Mouse (Mus musculus) limb, embryonic 14.5 days (tissue): ENCODE data around the gene Flg2. TPM values are rescaled to one million over a fixed set of nuclear protein-coding genes. Genes with fewer than 3 reads are reported as not detected.

ENCODE experiments used
- ATAC-seq: fragments of 200-750 bp; cut with Nextera tagmentation; 2 replicates; pipeline ENCODE4 v1.8.0; 2017; ENCODE audit warnings: low read depth, moderate number of reproducible peaks, moderate TSS enrichment; ENCODE audit not compliant: low FRiP score
- DNase-seq: peaks from one replicate; pipeline ENCODE4 v3.0.0-alpha.2; 2015; ENCODE audit warnings: low spot score
- H3K27ac ChIP-seq: fragments of 300-500 bp; sonication (generic); replicated peaks from 2 replicates; pipeline ENCODE4 v1.5.1; 2014; ENCODE audit warnings: low read depth, mild to moderate bottlenecking, low read length, moderate library complexity, mixed read lengths
- H3K27me3 ChIP-seq: fragments of 300-500 bp; sonication (generic); 2 replicates; pipeline ENCODE4 v1.6.1; 2014; ENCODE audit warnings: low read length, mixed read lengths; ENCODE audit not compliant: control insufficient read depth, insufficient read depth
- H3K36me3 ChIP-seq: fragments of 300-500 bp; sonication (generic); 2 replicates; pipeline ENCODE4 v1.6.1; 2014; ENCODE audit warnings: mild to moderate bottlenecking, low read length, moderate library complexity, mixed read lengths; ENCODE audit not compliant: control insufficient read depth, insufficient read depth
- H3K4me1 ChIP-seq: fragments of 300-500 bp; sonication (generic); 2 replicates; pipeline ENCODE4 v1.6.1; 2014; ENCODE audit warnings: antibody characterized with exemption, low read length, mixed read lengths; ENCODE audit not compliant: control insufficient read depth, insufficient read depth
- H3K4me2 ChIP-seq: fragments of 300-500 bp; sonication (generic); replicated peaks from 2 replicates; pipeline ENCODE4 v1.6.1; 2014; ENCODE audit warnings: low read depth, mild to moderate bottlenecking, low read length, moderate library complexity; ENCODE audit not compliant: severe bottlenecking
- H3K4me3 ChIP-seq: fragments of 300-500 bp; sonication (generic); replicated peaks from 2 replicates; pipeline ENCODE4 v1.5.1; 2014; ENCODE audit warnings: low read length
- H3K9ac ChIP-seq: fragments of 300-500 bp; sonication (generic); 2 replicates; pipeline ENCODE4 v1.6.1; 2014; ENCODE audit warnings: mild to moderate bottlenecking, low read depth, low read length, moderate library complexity; ENCODE audit not compliant: severe bottlenecking
- H3K9me3 ChIP-seq: fragments of 300-500 bp; sonication (generic); 2 replicates; pipeline ENCODE4 v1.6.1; 2016; ENCODE audit warnings: low read length; ENCODE audit not compliant: control insufficient read depth
- POLR2A ChIP-seq: fragments of 200-500 bp; IDR thresholded peaks from 2 replicates; pipeline ENCODE4 v1.8.0; 2012; ENCODE audit warnings: inconsistent platforms, mild to moderate bottlenecking, moderate library complexity, borderline replicate concordance; ENCODE audit not compliant: insufficient read depth, insufficient read length; ENCODE audit errors: extremely low read depth
- WGBS: fragments of 180-500 bp; shearing (Covaris S2); extraction: QIAGEN DNeasy Blood & Tissue Kit; methylation state at CpG from one replicate; pipeline ENCODE4 v1.1.7; 2014; 5-methylcytosine and 5-hydroxymethylcytosine counted together
- polyA plus RNA-seq, 2 experiments: library from polyadenylated mRNA; depleted of rRNA in 1 of 2; stranded (reverse) in 1 of 2; unstranded in 1 of 2; fragments of >200 nt; fragmentation: Nextera tagmentation in 1 of 2; extraction: Ambion mirVana in 1 of 2; gene quantifications; 2 replicates each; pipeline versions ENCODE4 v1.2.1 to v1.2.3; 2012 to 2014

The Flg2 gene
- polyA plus RNA-seq, 2 experiments: 0.01 to 0.03 TPM

DNA sequence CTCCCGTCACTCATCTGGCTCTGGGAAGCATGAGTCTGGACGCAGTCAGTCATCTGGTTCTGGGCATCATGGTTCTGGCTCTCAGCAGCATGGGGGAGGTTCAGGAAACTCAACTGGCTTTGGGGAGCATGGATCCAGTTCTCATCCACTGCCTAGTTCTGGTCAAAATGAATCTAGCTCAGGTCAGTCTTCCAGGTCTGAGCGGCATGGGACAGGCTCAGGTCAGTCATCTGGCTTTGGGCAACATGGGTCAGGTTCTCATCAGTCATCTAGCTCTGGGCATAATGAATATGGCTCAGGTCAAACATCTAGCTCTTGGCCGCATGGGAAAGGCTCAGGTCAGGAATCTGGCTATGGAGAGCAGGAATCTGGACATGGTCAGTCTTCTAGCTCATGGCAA lies 5.4 kb downstream of the Flg2 start:
- H3K27ac ChIP-seq: no peak overlapping the region
- no peaks in the 10 kb centered on the region for H3K27me3 ChIP-seq
- DNase-seq (no peak), ATAC-seq (no peak)
- H3K4me1 ChIP-seq: no peaks in the 10 kb centered on the region
- no peaks in the 10 kb centered on the region for H3K36me3 ChIP-seq
- no peak for TF ChIP-seq POLR2A
- no peak overlapping the region for H3K4me2 ChIP-seq
- no peak overlapping the region for H3K9ac ChIP-seq
- no peak overlapping the region for H3K4me3 ChIP-seq
- no peaks in the 10 kb centered on the region for H3K9me3 ChIP-seq
- WGBS: 99% methylated on average over 4 of the region's 4 CpGs

Other genes with a start within 250 kb of the Flg2 start
- gene Lce3d, start 239.9 kb upstream of the Flg2 start, polyA plus RNA-seq (2012; rRNA removed): not detected in 2 replicates
- gene Lce3d, start 239.9 kb upstream of the Flg2 start, polyA plus RNA-seq (2014; fragmentation: Nextera tagmentation; extraction: Ambion mirVana): not detected in 2 replicates
- not detected in 2 replicates for gene Lce3e, start 230.2 kb upstream of the Flg2 start, polyA plus RNA-seq (2012; rRNA removed)
- not detected in 2 replicates for gene Lce3e, start 230.2 kb upstream of the Flg2 start, polyA plus RNA-seq (2014; fragmentation: Nextera tagmentation; extraction: Ambion mirVana)
- not detected in 2 replicates for gene Lce3f, start 205.1 kb upstream of the Flg2 start, polyA plus RNA-seq (2012; rRNA removed)
- gene Lce3f, start 205.1 kb upstream of the Flg2 start, polyA plus RNA-seq (2014; fragmentation: Nextera tagmentation; extraction: Ambion mirVana): 1.6 TPM in 1 of 2 replicates, not detected in the other
- 1.4 and 1.5 TPM in 2 replicates for gene Crct1, start 181.6 kb upstream of the Flg2 start, polyA plus RNA-seq (2012; rRNA removed)
- 1.3 and 2.7 TPM in 2 replicates for gene Crct1, start 181.6 kb upstream of the Flg2 start, polyA plus RNA-seq (2014; fragmentation: Nextera tagmentation; extraction: Ambion mirVana)
- gene Lce1m, start 178.2 kb upstream of the Flg2 start, polyA plus RNA-seq (2012; rRNA removed): 0.08 TPM in 1 of 2 replicates, not detected in the other
- gene Lce1m, start 178.2 kb upstream of the Flg2 start, polyA plus RNA-seq (2014; fragmentation: Nextera tagmentation; extraction: Ambion mirVana): not detected in 2 replicates
- not detected in 2 replicates for gene Gm4858, start 128.5 kb upstream of the Flg2 start, polyA plus RNA-seq (2012; rRNA removed)
- not detected in 2 replicates for gene Gm4858, start 128.5 kb upstream of the Flg2 start, polyA plus RNA-seq (2014; fragmentation: Nextera tagmentation; extraction: Ambion mirVana)
- gene Crnn, start 52.5 kb upstream of the Flg2 start, polyA plus RNA-seq (2012; rRNA removed): 0.14 and 0.55 TPM in 2 replicates
- gene Crnn, start 52.5 kb upstream of the Flg2 start, polyA plus RNA-seq (2014; fragmentation: Nextera tagmentation; extraction: Ambion mirVana): 0.19 and 0.51 TPM in 2 replicates
- not detected in 2 replicates for gene Flg, start 76.2 kb downstream of the Flg2 start, polyA plus RNA-seq (2012; rRNA removed)
- 0.48 TPM in 1 of 2 replicates, not detected in the other for gene Flg, start 76.2 kb downstream of the Flg2 start, polyA plus RNA-seq (2014; fragmentation: Nextera tagmentation; extraction: Ambion mirVana)
- gene Hrnr, start 122.5 kb downstream of the Flg2 start, polyA plus RNA-seq (2012; rRNA removed): 0.14 and 0.23 TPM in 2 replicates
- 0.55 and 1.4 TPM in 2 replicates for gene Hrnr, start 122.5 kb downstream of the Flg2 start, polyA plus RNA-seq (2014; fragmentation: Nextera tagmentation; extraction: Ambion mirVana)
- not detected in 2 replicates for gene Rptn, start 196.4 kb downstream of the Flg2 start, polyA plus RNA-seq (2012; rRNA removed)
- gene Rptn, start 196.4 kb downstream of the Flg2 start, polyA plus RNA-seq (2014; fragmentation: Nextera tagmentation; extraction: Ambion mirVana): not detected in 2 replicates
- 0.54 and 1.3 TPM in 2 replicates for gene Tchh, start 245.1 kb downstream of the Flg2 start, polyA plus RNA-seq (2012; rRNA removed)
- 2.5 and 2.6 TPM in 2 replicates for gene Tchh, start 245.1 kb downstream of the Flg2 start, polyA plus RNA-seq (2014; fragmentation: Nextera tagmentation; extraction: Ambion mirVana)